Mouse (Mus musculus) kidney, postnatal 0 days (tissue): ENCODE results near the gene Pnrc2. TPM values are rescaled to one million over a fixed set of nuclear protein-coding genes. Genes with fewer than 3 reads are reported as not detected.

Source experiments
- ATAC-seq: fragments of 200-750 bp; cut with Nextera tagmentation; replicated peaks from 2 replicates; pipeline ENCODE4 v1.8.0; 2017; ENCODE audit warnings: low read depth, moderate number of reproducible peaks, moderate TSS enrichment, moderate library complexity; ENCODE audit not compliant: low FRiP score
- DNase-seq: peaks from one replicate; pipeline ENCODE4 v3.0.0-alpha.2; 2016; ENCODE audit warnings: low spot score
- H3K27ac ChIP-seq: fragments of 300-500 bp; sonication (generic); 2 replicates; pipeline ENCODE4 v1.5.1; 2014; ENCODE audit warnings: mild to moderate bottlenecking
- H3K27me3 ChIP-seq: fragments of 300-500 bp; sonication (generic); 2 replicates; pipeline ENCODE4 v1.6.1; 2014; ENCODE audit warnings: low read length, mixed read lengths; ENCODE audit not compliant: insufficient read depth
- H3K36me3 ChIP-seq: fragments of 300-500 bp; sonication (generic); 2 replicates; pipeline ENCODE4 v1.6.1; 2014; ENCODE audit warnings: low read length, mixed read lengths; ENCODE audit not compliant: insufficient read depth
- H3K4me1 ChIP-seq: fragments of 300-500 bp; sonication (generic); replicated peaks from 2 replicates; pipeline ENCODE4 v1.6.1; 2014; ENCODE audit warnings: antibody characterized with exemption, low read length, mixed read lengths; ENCODE audit not compliant: insufficient read depth
- H3K4me2 ChIP-seq: fragments of 300-500 bp; sonication (generic); 2 replicates; pipeline ENCODE4 v1.6.1; 2014; ENCODE audit warnings: mild to moderate bottlenecking, low read length, moderate library complexity, mixed read lengths
- H3K4me3 ChIP-seq: fragments of 300-500 bp; sonication (generic); replicated peaks from 2 replicates; pipeline ENCODE4 v1.5.1; 2014; ENCODE audit warnings: low read depth, low read length
- H3K9ac ChIP-seq: fragments of 300-500 bp; sonication (generic); 2 replicates; pipeline ENCODE4 v1.6.1; 2014; ENCODE audit warnings: low read depth, low read length
- H3K9me3 ChIP-seq: fragments of 300-500 bp; sonication (generic); replicated peaks from 2 replicates; pipeline ENCODE4 v1.6.1; 2016; ENCODE audit warnings: low read length, inconsistent platforms, mixed read lengths
- CTCF ChIP-seq: IDR thresholded peaks from 2 replicates; pipeline ENCODE4 v1.5.1; 2016; ENCODE audit warnings: antibody characterized with exemption, low read depth, mild to moderate bottlenecking, moderate library complexity
- WGBS: fragments of 180-500 bp; shearing (Covaris S2); extraction: QIAGEN DNeasy Blood & Tissue Kit; methylation state at CpG from one replicate; pipeline ENCODE4 v1.1.7; 2014; 5-methylcytosine and 5-hydroxymethylcytosine counted together
- polyA plus RNA-seq: library from polyadenylated mRNA; unstranded; fragments of >200 nt; fragmentation: Nextera tagmentation; extraction: Ambion mirVana; gene quantifications from 2 replicates; pipeline ENCODE4 v1.2.1, GENCODE M21; 2015

Gene Pnrc2
- polyA plus RNA-seq, 1 experiment from 2014 or later: 190 TPM

GRCm38 (mm10) chr4:135875991-135876582 lies 2.4 kb upstream of the Pnrc2 start:
- ATAC-seq (no peak), DNase-seq (peak; percentile 62)
- H3K4me1 ChIP-seq: peaks cover 37% of the 10 kb centered on the region
- 5% methylated on average over 9 of the region's 9 CpGs for WGBS
- H3K27ac ChIP-seq: peak overlapping the region; percentile 99
- no peaks in the 10 kb centered on the region for H3K27me3 ChIP-seq
- H3K9ac ChIP-seq: peak overlapping the region; percentile 19; the same call in 1 of the 2 replicates
- peak overlapping the region; percentile 43 for H3K4me2 ChIP-seq
- no peak for TF ChIP-seq CTCF
- peaks cover 6% of the 10 kb centered on the region; the same call in 1 of the 2 replicates for H3K36me3 ChIP-seq
- H3K4me3 ChIP-seq: no peak overlapping the region
- no peaks in the 10 kb centered on the region for H3K9me3 ChIP-seq

GRCm38 (mm10) chr4:135875546-135875945 lies 1.9 kb upstream of the Pnrc2 start:
- Histone ChIP-seq H3K4me1 (peaks cover 37% of the 10 kb centered on the region), H3K27ac (peak overlapping the region; percentile 99), H3K4me3 (no peak overlapping the region), H3K27me3 (no peaks in the 10 kb centered on the region), H3K36me3 (peaks cover 6% of the 10 kb centered on the region; the same call in 1 of the 2 replicates), H3K9ac (no peak overlapping the region), H3K4me2 (peak overlapping the region; percentile 43; the same call in 1 of the 2 replicates), H3K9me3 (no peaks in the 10 kb centered on the region)
- no peak for DNase-seq
- ATAC-seq: no peak
- peak; percentile 21; the same call in 1 of the 2 replicates for TF ChIP-seq CTCF
- 27% methylated on average over 7 of the region's 7 CpGs for WGBS

DNA sequence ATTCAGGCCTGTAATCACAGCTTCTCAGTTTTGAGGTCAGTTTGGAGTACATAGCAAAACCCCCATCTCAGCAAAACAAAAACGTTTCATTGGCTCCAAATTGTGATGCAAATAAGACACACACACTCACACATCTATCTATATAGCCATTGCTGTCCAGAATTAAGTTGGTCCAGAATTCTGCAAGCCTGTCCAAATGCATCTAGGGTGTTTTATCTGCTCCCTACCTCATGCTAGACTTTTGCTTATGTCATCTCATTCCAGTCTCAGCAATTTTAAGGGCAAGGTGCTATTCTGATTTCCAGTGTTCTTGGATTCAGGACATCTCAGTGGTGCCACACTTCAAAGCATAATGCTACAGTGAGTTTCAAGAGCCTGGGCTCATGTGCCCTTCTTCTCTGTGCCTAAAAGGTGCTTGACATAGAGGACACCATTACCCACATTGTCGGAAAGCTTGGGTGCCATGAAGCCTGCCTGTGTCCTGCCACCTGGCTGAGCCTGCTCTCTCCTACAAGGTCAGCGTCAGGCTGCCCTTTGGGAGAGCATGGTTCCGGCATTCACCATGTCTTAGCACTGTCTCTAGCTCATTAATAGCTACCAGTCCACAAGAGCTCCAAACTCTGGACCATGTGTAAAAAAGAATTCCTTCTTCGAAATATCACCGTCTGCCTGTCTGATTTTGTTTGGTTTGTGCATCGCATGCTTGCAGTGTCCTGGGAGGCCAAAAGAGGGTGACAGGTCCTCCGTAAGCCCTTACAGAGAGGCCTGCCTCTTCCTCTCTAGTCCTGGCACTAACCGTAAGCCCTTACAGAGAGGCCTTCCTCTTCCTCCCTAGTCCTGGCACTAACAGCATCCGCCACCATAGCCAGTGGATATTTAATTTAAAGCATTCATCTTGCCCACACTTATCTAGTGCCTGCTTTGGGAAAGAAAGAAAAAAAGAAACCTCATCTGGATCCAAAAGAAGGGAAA lies 1.2 kb upstream of the Pnrc2 start:
- Histone ChIP-seq H3K27me3 (no peaks in the 10 kb centered on the region), H3K27ac (peak overlapping the region; percentile 99), H3K4me1 (peaks cover 37% of the 10 kb centered on the region), H3K4me2 (peak overlapping the region; percentile 63), H3K9me3 (no peaks in the 10 kb centered on the region), H3K4me3 (no peak overlapping the region), H3K36me3 (peaks cover 6% of the 10 kb centered on the region; the same call in 1 of the 2 replicates), H3K9ac (peak overlapping the region; percentile 95; the same call in 1 of the 2 replicates)
- 0 out of 2 replicates have a peak, but pooled peaks have one; percentile 5 for TF ChIP-seq CTCF
- ATAC-seq (no peak), DNase-seq (no peak)
- WGBS: 79% methylated on average over 10 of the region's 10 CpGs

GRCm38 (mm10) chr4:135872589-135873391 lies 860 bp downstream of the Pnrc2 start:
- Histone ChIP-seq H3K4me1 (peaks cover 44% of the 10 kb centered on the region), H3K4me3 (peak overlapping the region; percentile 84), H3K9me3 (no peaks in the 10 kb centered on the region), H3K27ac (peak overlapping the region; percentile 99), H3K36me3 (peaks cover 6% of the 10 kb centered on the region; the same call in 1 of the 2 replicates), H3K27me3 (no peaks in the 10 kb centered on the region), H3K4me2 (peak overlapping the region; percentile 63), H3K9ac (peak overlapping the region; percentile 95)
- peak; percentile 57 for DNase-seq
- ATAC-seq: no peak
- 3% methylated on average over 17 of the region's 17 CpGs for WGBS
- TF ChIP-seq CTCF: no peak

- peak overlapping the region; percentile 95; the same call in 1 of the 2 replicates for H3K9ac ChIP-seq
- no peak for ATAC-seq
- H3K36me3 ChIP-seq: peaks cover 6% of the 10 kb centered on the region; the same call in 1 of the 2 replicates
- no peak for DNase-seq
- no peak for TF ChIP-seq CTCF
- no peaks in the 10 kb centered on the region for H3K27me3 ChIP-seq
- 17% methylated on average over 3 of the region's 3 CpGs for whole genome bisulfite sequencing
- peak overlapping the region; percentile 99 for H3K27ac ChIP-seq
- H3K9me3 ChIP-seq: no peaks in the 10 kb centered on the region
- peak overlapping the region; percentile 63 for H3K4me2 ChIP-seq
- peaks cover 42% of the 10 kb centered on the region for H3K4me1 ChIP-seq
- peak overlapping the region; percentile 84 for H3K4me3 ChIP-seq
These were observed 1.6 kb downstream of the Pnrc2 start for GRCm38 (mm10) chr4:135872015-135872414.
